Mouse (Mus musculus): Measurements from ENCODE around the gene Tbc1d2.

GRCm38 (mm10) chr4:46591833-46592520 is 58.0 kb downstream of the Tbc1d2 start:
- TF ChIP-seq CTCF (conservative IDR thresholded peaks at IDR 0.05; ENCODE audit: low read length): no peak
- TF ChIP-seq POU5F1 (IDR thresholded peaks at IDR 0.05; ENCODE audit: borderline replicate concordance, low read length): no peak
- no peak for TF ChIP-seq NANOG (IDR thresholded peaks at IDR 0.05; ENCODE audit: borderline replicate concordance, low read length)
